Mouse (Mus musculus) liver, postnatal 0 days (tissue): Measurements from ENCODE around the gene Rnf115.
A peak's percentile ranks its signal among the peaks of the same experiment; 100 is the strongest.

ENCODE experiments used
- CTCF ChIP-seq: sonication (generic); IDR thresholded peaks from 2 replicates; pipeline ENCODE4 v1.5.1; 2016; ENCODE audit warnings: antibody characterized with exemption, low read depth
- EP300 ChIP-seq: IDR thresholded peaks from 2 replicates; pipeline ENCODE4 v1.6.1; 2016; ENCODE audit warnings: antibody characterized with exemption, low read depth, mild to moderate bottlenecking

DNA sequence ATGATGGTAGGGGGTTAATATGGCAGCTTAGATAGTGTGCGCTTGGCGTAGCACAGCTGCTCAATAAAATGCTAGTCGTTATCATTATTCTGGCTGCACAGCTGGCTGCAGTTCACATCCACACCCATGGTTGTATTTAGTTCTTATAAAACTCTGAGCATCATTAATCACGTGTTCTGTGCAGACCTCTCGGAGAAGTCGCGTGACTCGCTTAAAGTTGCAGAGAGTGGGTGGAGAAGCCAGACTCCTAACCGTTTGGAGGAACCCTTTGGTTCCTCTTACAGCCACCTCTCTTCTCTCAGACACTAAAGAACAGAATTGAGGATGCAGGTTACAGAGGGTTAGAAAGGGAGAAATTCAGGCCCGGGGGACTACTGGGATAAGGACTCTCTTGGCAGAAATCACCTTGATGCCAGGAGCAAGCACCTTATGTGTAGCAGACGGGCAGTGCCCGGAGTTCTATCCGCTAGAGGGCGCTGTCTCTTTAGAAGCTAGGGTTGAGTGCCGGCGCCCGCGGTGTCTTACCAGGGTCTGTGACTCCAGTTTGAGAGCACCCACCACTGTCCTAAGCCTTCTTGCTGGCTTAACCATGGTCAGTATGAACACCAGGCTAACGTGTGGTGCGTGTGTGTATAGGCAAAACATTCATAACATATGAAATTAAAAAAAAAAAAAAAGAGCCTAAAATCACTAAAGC lies 85.1 kb downstream of the Rnf115 start:
- peak; percentile 82 for TF ChIP-seq CTCF
- TF ChIP-seq EP300, result no peak
